Comparison of ENCODE assay signal across 17 mouse cellular contexts in the genomic region with DNA sequence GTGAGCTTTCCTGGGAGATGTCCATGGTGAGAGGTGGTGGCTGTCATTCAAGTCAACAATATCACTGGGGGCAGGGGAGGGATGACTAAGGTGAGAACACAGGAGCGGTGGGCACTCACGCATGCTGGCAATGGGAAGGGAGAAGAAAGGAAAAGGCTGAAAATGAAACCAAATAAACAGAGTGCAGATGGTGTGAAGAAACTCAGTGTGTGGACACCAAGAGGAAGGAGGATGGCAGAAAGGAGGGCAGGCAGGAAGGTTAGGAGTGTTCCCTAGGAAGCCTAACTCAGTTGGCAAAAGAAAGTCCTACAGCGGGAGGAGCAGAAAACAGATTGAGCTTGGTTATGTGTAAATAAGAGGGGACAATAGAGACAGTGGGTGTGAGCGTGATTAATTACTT.
"Had no signal": no experiment of that assay in that cellular context is flagged by ENCODE, and none has a peak within 500 bp of the region (broad histone marks: within the 10 kb centered on the region; RNA-seq: fewer than 3 reads in every experiment).

No protein-coding gene starts in this region.

- H3K9me3 ChIP-seq: lung, embryonic 15.5 days; megakaryocyte, embryonic 14.5 days; midbrain, embryonic 13.5 days; midbrain, embryonic 15.5 days; neural tube, embryonic 12.5 days; stomach, embryonic 15.5 days had no signal

- DNase-seq: lung, adult 2 months; lung, postnatal 14 days; lung, postnatal 36 days; right cerebral cortex, postnatal 14 days; thymus, adult 2 months; thymus, postnatal 25 days; thymus, postnatal 4 days had no signal

- H3K27me3 ChIP-seq: lung, embryonic 15.5 days; megakaryocyte, embryonic 14.5 days; midbrain, embryonic 13.5 days; midbrain, embryonic 15.5 days; neural tube, embryonic 12.5 days; stomach, embryonic 15.5 days had no signal

- H3K4me2 ChIP-seq: lung, embryonic 15.5 days; midbrain, embryonic 11.5 days; midbrain, embryonic 13.5 days; midbrain, embryonic 15.5 days; neural tube, embryonic 12.5 days; stomach, embryonic 15.5 days had no signal

- H3K9ac ChIP-seq: lung, embryonic 15.5 days; midbrain, embryonic 13.5 days; midbrain, embryonic 15.5 days; neural tube, embryonic 12.5 days; stomach, embryonic 15.5 days had no signal

- H3K4me3 ChIP-seq: lung, embryonic 15.5 days; megakaryocyte, embryonic 14.5 days; midbrain, embryonic 13.5 days; midbrain, embryonic 15.5 days; neural tube, embryonic 12.5 days; stomach, embryonic 15.5 days had no signal

- H3K27ac ChIP-seq: lung, embryonic 15.5 days; macrophage; midbrain, embryonic 13.5 days; midbrain, embryonic 15.5 days; neural tube, embryonic 12.5 days; stomach, embryonic 15.5 days; stomach, postnatal 0 days had no signal

- H3K36me3 ChIP-seq: lung, embryonic 15.5 days; midbrain, embryonic 13.5 days; midbrain, embryonic 15.5 days; neural tube, embryonic 12.5 days; stomach, embryonic 15.5 days had no signal

- H3K4me1 ChIP-seq: lung, embryonic 15.5 days; midbrain, embryonic 15.5 days; neural tube, embryonic 12.5 days; stomach, embryonic 15.5 days had no signal

- ATAC-seq: lung, postnatal 0 days; midbrain, embryonic 13.5 days; midbrain, embryonic 15.5 days had no signal
